Mouse (Mus musculus) bone marrow, adult 2 months (tissue): ENCODE results near the gene Yif1b. TPM values are rescaled to one million over a fixed set of nuclear protein-coding genes. Genes with fewer than 3 reads are reported as not detected.
A peak's percentile ranks its signal among the peaks of the same experiment; 100 is the strongest.

Experiments used
- H3K27ac ChIP-seq: fragments of 200-500 bp; 2 replicates; pipeline ENCODE4 v1.5.1; 2012; ENCODE audit warnings: low read depth, mild to moderate bottlenecking, control low read depth, inconsistent platforms, low read length; ENCODE audit not compliant: control insufficient read depth, poor library complexity, insufficient read depth
- H3K4me1 ChIP-seq: fragments of 200-500 bp; 2 replicates; pipeline ENCODE4 v1.6.1; 2011; ENCODE audit warnings: low read length; ENCODE audit not compliant: control insufficient read depth, insufficient read depth
- H3K4me3 ChIP-seq: fragments of 200-500 bp; replicated peaks from 2 replicates; pipeline ENCODE3; 2011; ENCODE audit warnings: mild to moderate bottlenecking, low read depth, low read length, control low read depth; ENCODE audit not compliant: control insufficient read depth
- CTCF ChIP-seq: fragments of 200-500 bp; IDR thresholded peaks from 2 replicates; pipeline ENCODE4 v1.5.1; 2011; ENCODE audit warnings: low read length, control low read depth; ENCODE audit not compliant: control insufficient read depth, insufficient read depth
- POLR2A ChIP-seq: fragments of 200-500 bp; IDR thresholded peaks from 2 replicates; pipeline ENCODE4 v1.6.1; 2011; ENCODE audit warnings: low read depth, mild to moderate bottlenecking, control low read depth, low read length, borderline replicate concordance; ENCODE audit not compliant: control insufficient read depth
- WGBS: fragments of 180-500 bp; shearing (Covaris S2); methylation state at CpG from one replicate; pipeline ENCODE4 v1.1.7; 2018; 5-methylcytosine and 5-hydroxymethylcytosine counted together
- polyA plus RNA-seq: library from polyadenylated mRNA; stranded (reverse); fragments of >200 nt; gene quantifications from 2 replicates; pipeline ENCODE4 v1.2.4, GENCODE M21; 2011; ENCODE audit warnings: low replicate concordance; ENCODE audit not compliant: missing spikeins, insufficient read depth, insufficient read length

Gene Yif1b
- polyA plus RNA-seq, 1 experiment: 10.7 TPM

GRCm38 (mm10) chr7:29247706-29248105 lies 9.6 kb downstream of the Yif1b start:
- whole genome bisulfite sequencing: 28% methylated on average over 19 of the region's 19 CpGs
- Histone ChIP-seq H3K27ac (no peak overlapping the region), H3K4me3 (peak overlapping the region; percentile 14), H3K4me1 (no peaks in the 10 kb centered on the region)
- TF ChIP-seq CTCF: no peak
- TF ChIP-seq POLR2A: no peak

DNA sequence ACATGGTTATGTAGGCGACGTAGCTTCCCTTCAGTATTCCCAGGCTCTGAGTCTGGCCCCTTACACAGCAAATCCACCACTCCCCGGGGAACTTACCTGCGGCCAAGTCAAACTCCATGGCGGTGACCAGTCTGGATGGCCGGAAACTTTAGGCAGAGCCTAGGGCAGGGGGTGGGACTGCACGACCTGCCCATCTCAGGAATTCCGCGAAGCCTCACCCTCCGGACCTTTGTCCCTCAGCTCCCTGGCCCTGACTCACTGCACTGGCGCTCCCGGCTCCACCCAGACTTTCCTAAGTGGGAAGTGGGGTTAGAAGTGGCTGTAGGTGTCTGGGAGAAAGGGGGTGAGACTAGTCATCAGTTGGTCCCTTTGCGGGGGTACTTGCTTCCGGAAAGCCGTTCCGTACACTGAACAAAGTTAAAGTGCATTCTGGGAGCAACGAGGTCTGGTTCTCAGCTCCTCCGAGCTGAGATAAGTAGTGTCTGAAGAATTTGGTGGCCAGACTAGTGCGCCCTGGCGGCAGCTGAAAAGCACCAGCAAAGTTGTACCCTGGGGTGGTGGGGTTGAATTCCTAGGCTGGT lies 10.2 kb downstream of the Yif1b start, which contains the start of gene 2200002D01Rik:
Gene 2200002D01Rik, minus strand, starts transcription at position 206 of the 581 bp plus-strand sequence.
- Histone ChIP-seq H3K4me3 (peak within 1 kb of the TSS; percentile 19), H3K27ac (no peak within 1 kb of the TSS; the same call in 1 of the 2 replicates), H3K4me1 (no peaks in the 10 kb centered on the region)
- TF ChIP-seq CTCF (no peak), POLR2A (no peak)
- WGBS: 38% methylated on average over 20 of the region's 20 CpGs

GRCm38 (mm10) chr7:29251166-29251565 lies 13.0 kb downstream of the Yif1b start:
- Histone ChIP-seq H3K4me3 (no peak overlapping the region), H3K27ac (no peak overlapping the region), H3K4me1 (no peaks in the 10 kb centered on the region)
- 69% methylated on average over 3 of the region's 3 CpGs for WGBS
- no peak for TF ChIP-seq CTCF
- no peak for TF ChIP-seq POLR2A

- WGBS: 33% methylated on average over 5 of the region's 5 CpGs
- no peak overlapping the region for H3K27ac ChIP-seq
- H3K4me3 ChIP-seq: no peak overlapping the region
Observed at GRCm38 (mm10) chr7:29253842-29254241, 15.7 kb downstream of the Yif1b start.

DNA sequence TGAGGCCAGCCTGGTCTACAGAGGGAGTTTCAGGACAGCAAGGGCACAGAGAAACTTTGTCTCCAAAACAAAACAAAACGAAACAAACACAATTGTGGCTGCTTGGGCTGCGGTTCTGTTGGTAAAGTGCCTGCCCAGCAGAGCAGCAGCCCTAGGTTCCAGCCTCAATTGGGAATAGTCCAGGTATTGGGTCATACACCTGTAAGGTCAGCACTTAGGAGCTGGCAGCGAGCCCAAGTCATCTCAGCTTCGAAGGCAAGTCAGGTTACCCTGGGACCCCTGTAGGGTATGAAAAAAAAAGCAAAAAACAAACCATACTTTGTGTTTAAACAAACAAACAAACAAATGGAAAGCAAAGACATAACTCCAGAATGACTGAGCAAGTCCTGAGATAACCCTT lies 17.7 kb downstream of the Yif1b start:
- H3K4me3 ChIP-seq: no peak overlapping the region
- no peak overlapping the region for H3K27ac ChIP-seq
- H3K4me1 ChIP-seq: no peaks in the 10 kb centered on the region
- WGBS: 83% methylated on average over 4 of the region's 4 CpGs
- TF ChIP-seq POLR2A (no peak), CTCF (no peak)

More at GRCm38 (mm10) chr7:29253842-29254241, 15.7 kb downstream of the Yif1b start:
- H3K4me1 ChIP-seq: no peaks in the 10 kb centered on the region
- no peak for TF ChIP-seq POLR2A
- no peak for TF ChIP-seq CTCF

- Histone ChIP-seq H3K4me1 (no peaks in the 10 kb centered on the region), H3K27ac (no peak overlapping the region), H3K4me3 (no peak overlapping the region)
- WGBS: 79% methylated on average over 1 of the region's 1 CpGs
- TF ChIP-seq POLR2A (no peak), CTCF (no peak)
Observed at GRCm38 (mm10) chr7:29257368-29257767, 19.2 kb downstream of the Yif1b start.

DNA sequence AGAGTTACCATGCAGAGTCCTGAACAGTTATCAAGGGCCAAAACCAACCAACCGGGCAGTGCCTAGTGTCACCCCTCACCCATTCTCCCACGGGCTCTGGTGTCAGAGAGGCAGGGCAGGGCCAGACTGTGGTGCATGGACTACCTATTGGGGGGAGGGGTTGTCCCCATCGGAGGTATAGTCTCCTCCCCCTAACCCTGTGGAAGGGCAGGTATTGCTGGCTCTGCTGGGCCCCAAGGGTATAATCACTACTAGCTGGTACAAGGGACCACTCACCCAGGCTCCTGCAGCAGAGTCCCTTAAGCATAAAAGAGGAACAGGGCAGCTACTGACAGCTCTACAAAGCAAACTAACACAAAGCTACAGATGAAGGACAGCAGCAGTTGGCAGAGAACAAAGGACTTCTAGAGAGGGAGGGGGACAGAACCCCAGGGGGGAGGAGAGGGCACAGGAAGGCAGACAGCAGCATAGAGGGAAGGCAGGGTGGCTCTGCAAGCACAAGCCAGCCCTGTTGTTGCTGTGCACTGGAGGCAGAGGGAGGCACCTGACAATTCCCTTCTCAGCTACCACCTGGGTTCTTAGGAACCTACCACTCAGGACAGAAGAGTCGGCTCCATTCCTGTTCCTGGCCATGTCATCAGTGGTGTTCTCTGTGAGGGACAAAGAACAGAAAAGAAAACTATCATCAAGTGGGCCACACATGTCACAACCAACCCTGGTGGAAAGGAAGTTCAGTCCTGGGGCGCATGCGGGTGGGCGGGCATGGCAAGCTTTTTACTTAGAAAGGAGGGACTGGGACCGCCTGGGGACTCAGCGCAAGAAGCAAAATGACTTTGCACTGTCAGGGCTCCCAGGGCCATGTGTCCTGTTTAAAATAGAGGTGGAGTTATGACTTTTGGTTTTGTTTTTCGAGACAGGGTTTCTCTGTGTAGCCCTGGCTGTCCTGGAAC lies 21.9 kb downstream of the Yif1b start:
- Histone ChIP-seq H3K4me1 (no peaks in the 10 kb centered on the region), H3K27ac (no peak overlapping the region), H3K4me3 (no peak overlapping the region)
- no peak for TF ChIP-seq POLR2A
- TF ChIP-seq CTCF: no peak
- 78% methylated on average over 10 of the region's 10 CpGs for WGBS

DNA sequence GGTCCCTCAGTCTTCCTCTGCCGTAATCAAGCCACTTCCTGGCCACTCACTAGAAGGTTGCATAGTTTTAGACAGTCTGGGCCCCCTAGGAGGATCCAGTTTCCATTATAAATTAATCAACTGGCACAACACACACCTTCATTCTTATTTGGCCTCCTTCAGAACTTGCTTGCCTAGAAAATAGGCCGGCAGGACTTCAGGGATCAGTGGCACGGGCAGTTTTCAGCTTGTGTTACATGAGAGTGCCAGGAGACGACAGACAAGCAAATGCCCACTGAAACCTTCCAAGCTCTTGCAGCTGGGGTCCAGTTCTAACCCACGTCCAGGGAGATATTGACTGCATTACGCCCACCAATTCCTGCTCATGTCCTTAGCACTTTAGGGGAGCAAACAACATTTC lies 24.0 kb downstream of the Yif1b start:
- no peaks in the 10 kb centered on the region for H3K4me1 ChIP-seq
- no peak overlapping the region for H3K27ac ChIP-seq
- H3K4me3 ChIP-seq: no peak overlapping the region
- WGBS: 80% methylated on average over 6 of the region's 6 CpGs
- TF ChIP-seq CTCF: no peak
- no peak for TF ChIP-seq POLR2A
